ENCODE assay signal across 8 mouse cellular contexts in the genomic region with DNA sequence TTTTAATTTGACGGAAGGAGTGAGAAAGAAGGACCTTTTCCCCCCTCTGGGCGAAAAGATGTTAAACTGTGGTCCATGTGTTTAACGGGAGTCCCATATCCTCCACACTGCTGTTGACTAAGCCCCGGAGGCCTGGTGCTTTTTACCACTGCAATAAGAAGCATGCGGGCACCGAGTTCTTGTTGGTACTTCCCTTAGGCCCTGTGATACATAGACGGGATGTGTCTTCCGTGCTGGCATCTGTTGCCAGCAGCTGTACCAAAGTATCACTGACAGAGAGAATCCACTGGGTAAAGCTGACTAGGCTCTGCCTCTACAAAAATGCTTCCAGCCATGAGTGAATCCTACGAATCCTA.
DNase-seq lines count a peak whose midpoint lies in the region; ATAC-seq and TF ChIP-seq lines count a peak whose summit lies in the region.

No protein-coding gene starts in this region.

- no peak for TF ChIP-seq POLR2A in limb, embryonic 14.5 days (IDR thresholded peaks at IDR 0.05; ENCODE audit: borderline replicate concordance, extremely low read depth, insufficient read depth, insufficient read length)

- no peak for ATAC-seq in heart, embryonic 16.5 days (replicated peaks; ENCODE audit: extremely low read depth, insufficient read depth, low FRiP score)
- peak; percentile 67 for ATAC-seq in forebrain, embryonic 11.5 days (replicated peaks; ENCODE audit: low FRiP score)
- ATAC-seq in limb, embryonic 14.5 days (ENCODE audit: low FRiP score, low read depth): 0 out of 2 replicates have a peak, but pooled peaks have one; percentile 13
- no peak for ATAC-seq in CD4-positive, CD25-positive, alpha-beta regulatory T cell, adult 4 months

- no peak for DNase-seq in heart, adult 8-10 months (ENCODE audit: low spot score)
- no peak for DNase-seq in forebrain, embryonic 11.5 days (ENCODE audit: low spot score)
- DNase-seq in limb, embryonic 14.5 days (ENCODE audit: low spot score): no peak
- no peak for DNase-seq in cerebellum, adult 8-10 months
- no peak for DNase-seq in thymus, postnatal 36 days

- peaks cover 27% of the 10 kb centered on the region for H3K4me1 ChIP-seq in heart, embryonic 16.5 days (ENCODE audit: control insufficient read depth, insufficient read depth, low read length)
- H3K4me1 ChIP-seq in E14TG2a.4 (replicated peaks; ENCODE audit: low read depth, low read length): peaks cover 24% of the 10 kb centered on the region
- peaks cover 21% of the 10 kb centered on the region for H3K4me1 ChIP-seq in forebrain, embryonic 11.5 days (replicated peaks; ENCODE audit: control insufficient read depth, insufficient read depth, low read length)
- peaks cover 43% of the 10 kb centered on the region for H3K4me1 ChIP-seq in limb, embryonic 14.5 days (ENCODE audit: control insufficient read depth, insufficient read depth, low read length)

- WGBS in heart, embryonic 16.5 days: 71% methylated on average over 9 of the region's 9 CpGs
- WGBS in forebrain, embryonic 11.5 days: 19% methylated on average over 9 of the region's 9 CpGs
- 22% methylated on average over 9 of the region's 9 CpGs for WGBS in limb, embryonic 14.5 days

- TF ChIP-seq CTCF in E14TG2a.4 (conservative IDR thresholded peaks at IDR 0.05; ENCODE audit: low read length): no peak

- no peak overlapping the region for H3K4me3 ChIP-seq in heart, embryonic 16.5 days (ENCODE audit: low read length)
- 0 out of 2 replicates have a peak overlapping the region, but pooled peaks have one; percentile 17 for H3K4me3 ChIP-seq in E14TG2a.4 (replicated peaks; ENCODE audit: low read length)
- H3K4me3 ChIP-seq in forebrain, embryonic 11.5 days (ENCODE audit: low read depth, low read length): no peak overlapping the region
- H3K4me3 ChIP-seq in limb, embryonic 14.5 days (replicated peaks; ENCODE audit: low read length): no peak overlapping the region

- H3K36me3 ChIP-seq in heart, embryonic 16.5 days (ENCODE audit: control insufficient read depth, insufficient read depth): no peaks in the 10 kb centered on the region
- H3K36me3 ChIP-seq in E14TG2a.4 (ENCODE audit: insufficient read depth, low read length): no peaks in the 10 kb centered on the region
- H3K36me3 ChIP-seq in forebrain, embryonic 11.5 days (ENCODE audit: control insufficient read depth, insufficient read depth, low read length): no peaks in the 10 kb centered on the region
- H3K36me3 ChIP-seq in limb, embryonic 14.5 days (ENCODE audit: control insufficient read depth, insufficient read depth, low read length): no peaks in the 10 kb centered on the region

- H3K4me2 ChIP-seq in heart, embryonic 16.5 days (ENCODE audit: low read depth, low read length): no peak overlapping the region
- no peak overlapping the region for H3K4me2 ChIP-seq in forebrain, embryonic 11.5 days (ENCODE audit: low read depth, low read length, severe bottlenecking)
- H3K4me2 ChIP-seq in limb, embryonic 14.5 days (replicated peaks; ENCODE audit: low read depth, low read length, severe bottlenecking): no peak overlapping the region

- peaks cover 6% of the 10 kb centered on the region; the same call in 1 of the 2 replicates for H3K9me3 ChIP-seq in heart, embryonic 16.5 days (replicated peaks; ENCODE audit: control insufficient read depth, low read length)
- peaks cover 10% of the 10 kb centered on the region; the same call in 1 of the 2 replicates for H3K9me3 ChIP-seq in E14TG2a.4 (ENCODE audit: low read length)
- no peaks in the 10 kb centered on the region for H3K9me3 ChIP-seq in forebrain, embryonic 11.5 days (ENCODE audit: control insufficient read depth, low read length)
- no peaks in the 10 kb centered on the region for H3K9me3 ChIP-seq in limb, embryonic 14.5 days (ENCODE audit: control insufficient read depth, low read length)

- no peak overlapping the region for H3K9ac ChIP-seq in heart, embryonic 16.5 days (ENCODE audit: low read length)
- H3K9ac ChIP-seq in forebrain, embryonic 11.5 days (ENCODE audit: low read length): peak overlapping the region; percentile 29; the same call in 1 of the 2 replicates
- H3K9ac ChIP-seq in limb, embryonic 14.5 days (ENCODE audit: low read depth, low read length, severe bottlenecking): no peak overlapping the region

- H3K27ac ChIP-seq in heart, embryonic 16.5 days (ENCODE audit: low read length): peak overlapping the region; percentile 28
- peak overlapping the region; percentile 87 for H3K27ac ChIP-seq in forebrain, embryonic 11.5 days (ENCODE audit: low read depth, low read length)
- H3K27ac ChIP-seq in limb, embryonic 14.5 days (replicated peaks; ENCODE audit: low read depth, low read length): peak overlapping the region; percentile 80

- H3K27me3 ChIP-seq in heart, embryonic 16.5 days (ENCODE audit: control insufficient read depth, insufficient read depth, low read length): no peaks in the 10 kb centered on the region
- peaks cover 45% of the 10 kb centered on the region for H3K27me3 ChIP-seq in E14TG2a.4 (ENCODE audit: insufficient read depth, low read length)
- H3K27me3 ChIP-seq in forebrain, embryonic 11.5 days (ENCODE audit: control insufficient read depth, insufficient read depth, low read length): no peaks in the 10 kb centered on the region
- H3K27me3 ChIP-seq in limb, embryonic 14.5 days (ENCODE audit: control insufficient read depth, insufficient read depth, low read length): no peaks in the 10 kb centered on the region

Comparison
In these comparisons a context has a peak if more than half of its experiments do, and no peak if none do; other contexts are left out.
1. ATAC-seq: peak in forebrain, embryonic 11.5 days (single experiment) and limb, embryonic 14.5 days (single experiment); none in heart, embryonic 16.5 days (single experiment) and CD4-positive, CD25-positive, alpha-beta regulatory T cell, adult 4 months (single experiment).
2. H3K27ac ChIP-seq: peak in every context shown above with its lines; median percentile 87 in forebrain, embryonic 11.5 days; 80 in limb, embryonic 14.5 days; 28 in heart, embryonic 16.5 days.